Mouse (Mus musculus) liver, embryonic 18 days (tissue): ENCODE measurements around the gene Smpx. TPM values are rescaled to one million over a fixed set of nuclear protein-coding genes. Genes with fewer than 3 reads are reported as not detected.

Source experiments
- polyA plus RNA-seq: library from polyadenylated mRNA; depleted of rRNA; stranded (reverse); fragments of >200 nt; gene quantifications from 2 replicates; pipeline ENCODE4 v1.2.3, GENCODE M21; 2012; rRNA removed

Smpx gene
- polyA plus RNA-seq, result 0.14 and 0.24 TPM in 2 replicates

DNA sequence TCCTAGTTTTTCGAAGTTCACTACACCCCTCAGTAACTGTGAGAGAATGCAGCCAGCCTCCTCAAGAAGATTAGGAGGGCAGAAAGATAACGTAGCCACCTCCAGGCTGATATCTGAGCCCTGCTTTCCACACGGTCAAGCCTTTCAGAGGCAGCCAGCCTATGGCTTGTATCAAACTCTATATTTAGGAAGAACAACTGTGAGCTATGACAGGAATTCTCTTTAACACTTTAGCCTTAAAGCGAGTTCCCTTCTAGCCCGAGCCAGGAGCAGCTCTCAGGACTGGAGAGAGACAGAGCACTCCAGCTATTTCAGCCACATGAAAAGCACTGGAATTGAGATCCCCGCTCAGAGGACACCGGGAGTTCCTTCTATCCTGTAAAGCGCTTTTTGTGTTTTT is at the start of gene Smpx:
Gene Smpx (plus strand): TSS at position 49 of the 400 bp plus-strand sequence.

Other genes starting within 250 kb of the Smpx start
- 12.0 and 12.7 TPM in 2 replicates for gene Sms, start 206.6 kb upstream of the Smpx start, polyA plus RNA-seq
- 0.26 and 0.54 TPM in 2 replicates for gene Yy2, start 129.9 kb upstream of the Smpx start, polyA plus RNA-seq
- 5.6 and 6.5 TPM in 2 replicates for gene Mbtps2, start 100.2 kb upstream of the Smpx start, polyA plus RNA-seq
- gene Klhl34, start 119.5 kb downstream of the Smpx start, polyA plus RNA-seq, result not detected in 2 replicates